Mouse (Mus musculus) activated CD4-positive, CD25-positive, alpha-beta regulatory T cell, adult 4 months (primary cell): ENCODE results near the gene Cyp4f18. TPM values are rescaled to one million over a fixed set of nuclear protein-coding genes. Genes with fewer than 3 reads are reported as not detected.

Source experiments
- polyA plus RNA-seq, 2 experiments: library from polyadenylated mRNA; unstranded; fragments of 100-300 nt; shearing (Covaris generic); gene quantifications; one replicate each; pipeline ENCODE4 v1.2.1; 2017

Cyp4f18 gene
- polyA plus RNA-seq, 2 experiments from 2014 or later: 0.71 to 2.9 TPM

Other genes with a start within 250 kb of the Cyp4f18 start
- gene Zfp709, start 127.6 kb downstream of the Cyp4f18 start, polyA plus RNA-seq: 1 to 10 TPM; 5.0 to 8.2 TPM
- 1 to 10 TPM; 3.0 to 5.5 TPM for gene Zfp882, start 101.0 kb downstream of the Cyp4f18 start, polyA plus RNA-seq
- 10 to 100 TPM; 22.7 to 28.7 TPM for gene Zfp617, start 101.0 kb downstream of the Cyp4f18 start, polyA plus RNA-seq
- 10 to 100 TPM; 21.1 to 24.2 TPM for gene Zfp961, start 58.6 kb downstream of the Cyp4f18 start, polyA plus RNA-seq
- gene Olfr372, start 31.6 kb upstream of the Cyp4f18 start, polyA plus RNA-seq: not detected
- gene Olfr373, start 73.6 kb upstream of the Cyp4f18 start, polyA plus RNA-seq: under 1 TPM in 1 of 2 experiments, not detected in 1; 0.20 TPM
- gene Olfr374, start 97.4 kb upstream of the Cyp4f18 start, polyA plus RNA-seq: under 1 TPM in 1 of 2 experiments, not detected in 1; 0.20 TPM
- 100 to 1,000 TPM; 291 to 296 TPM for gene Tpm4, start 125.3 kb upstream of the Cyp4f18 start, polyA plus RNA-seq
- gene Rab8a, start 151.6 kb upstream of the Cyp4f18 start, polyA plus RNA-seq: 100 to 1,000 TPM; 159 to 162 TPM
- 10 to 100 TPM; 22.2 to 29.1 TPM for gene Hsh2d, start 180.0 kb upstream of the Cyp4f18 start, polyA plus RNA-seq
- under 1 TPM; 0.46 to 0.51 TPM for gene Cib3, start 203.2 kb upstream of the Cyp4f18 start, polyA plus RNA-seq
- gene Gm11034, start 204.0 kb upstream of the Cyp4f18 start, polyA plus RNA-seq: not detected
- gene Fam32a, start 210.1 kb upstream of the Cyp4f18 start, polyA plus RNA-seq: 100 to 1,000 TPM in 1 of 2 experiments, 10 to 100 TPM in 1; 98.8 to 108 TPM
- gene Ap1m1, start 230.4 kb upstream of the Cyp4f18 start, polyA plus RNA-seq: 100 to 1,000 TPM; 132 to 145 TPM